Mouse (Mus musculus) intestine, embryonic 16.5 days (tissue): ENCODE measurements around the gene Kcnk4. TPM values are rescaled to one million over a fixed set of nuclear protein-coding genes. Genes with fewer than 3 reads are reported as not detected.

Experiments
- ATAC-seq: fragments of 200-750 bp; cut with Nextera tagmentation; 2 replicates; pipeline ENCODE4 v1.8.0; 2017; ENCODE audit warnings: moderate TSS enrichment, moderate library complexity
- H3K27ac ChIP-seq: fragments of 300-500 bp; sonication (generic); 2 replicates; pipeline ENCODE4 v1.5.1; 2014; ENCODE audit warnings: mild to moderate bottlenecking, low read length
- H3K27me3 ChIP-seq: fragments of 300-500 bp; sonication (generic); replicated peaks from 2 replicates; pipeline ENCODE4 v1.6.1; 2014; ENCODE audit warnings: low read length, control low read depth, mixed read lengths; ENCODE audit not compliant: control insufficient read depth, insufficient read depth
- H3K36me3 ChIP-seq: fragments of 300-500 bp; sonication (generic); 2 replicates; pipeline ENCODE4 v1.6.1; 2014; ENCODE audit warnings: low read length, control low read depth; ENCODE audit not compliant: control insufficient read depth, insufficient read depth
- H3K4me1 ChIP-seq: fragments of 300-500 bp; sonication (generic); 2 replicates; pipeline ENCODE4 v1.6.1; 2014; ENCODE audit warnings: low read length, control low read depth, mixed read lengths; ENCODE audit not compliant: control insufficient read depth, insufficient read depth
- H3K4me2 ChIP-seq: fragments of 300-500 bp; sonication (generic); 2 replicates; pipeline ENCODE4 v1.6.1; 2014; ENCODE audit warnings: low read depth, low read length, control low read depth
- H3K4me3 ChIP-seq: fragments of 300-500 bp; sonication (generic); 2 replicates; pipeline ENCODE4 v1.5.1; 2014; ENCODE audit warnings: mild to moderate bottlenecking, low read length
- H3K9ac ChIP-seq: fragments of 300-500 bp; sonication (generic); 2 replicates; pipeline ENCODE4 v1.6.1; 2014; ENCODE audit warnings: low read depth, low read length
- H3K9me3 ChIP-seq: fragments of 300-500 bp; sonication (generic); 2 replicates; pipeline ENCODE4 v1.6.1; 2016; ENCODE audit warnings: low read length, control low read depth; ENCODE audit not compliant: control insufficient read depth
- WGBS: fragments of 180-500 bp; shearing (Covaris S2); extraction: QIAGEN DNeasy Blood & Tissue Kit; methylation state at CpG from one replicate; pipeline ENCODE4 v1.1.7; 2014; 5-methylcytosine and 5-hydroxymethylcytosine counted together
- polyA plus RNA-seq: library from polyadenylated mRNA; unstranded; fragments of >200 nt; fragmentation: Nextera tagmentation; extraction: Ambion mirVana; gene quantifications from 2 replicates; pipeline ENCODE4 v1.2.1, GENCODE M21; 2015

The Kcnk4 gene
- 0.45 and 0.48 TPM in 2 replicates for polyA plus RNA-seq

- peak within 1 kb of the TSS; percentile 92 for H3K4me2 ChIP-seq
- ATAC-seq, result 0 out of 2 replicates have a peak, but pooled peaks have one; percentile 7
- H3K4me1 ChIP-seq, result peaks cover 16% of the 10 kb centered on the region
- no peaks in the 10 kb centered on the region for H3K36me3 ChIP-seq
- H3K4me3 ChIP-seq, result peak within 1 kb of the TSS; percentile 48
- H3K9ac ChIP-seq, result peak within 1 kb of the TSS; percentile 66
- peaks cover 29% of the 10 kb centered on the region for H3K27me3 ChIP-seq
- WGBS, result 11% methylated on average over 23 of the region's 23 CpGs
- no peak within 1 kb of the TSS for H3K27ac ChIP-seq
- H3K9me3 ChIP-seq, result no peaks in the 10 kb centered on the region
Observed at GRCm38 (mm10) chr19:6934195-6934977, at the start of gene Kcnk4. Gene Kcnk4 (minus strand): TSS chr19:6934515.

GRCm38 (mm10) chr19:6983621-6984020 lies 49.3 kb upstream of the Kcnk4 start:
- no peak overlapping the region for H3K4me2 ChIP-seq
- no peak for ATAC-seq
- H3K36me3 ChIP-seq, result peaks cover 2% of the 10 kb centered on the region; the same call in 1 of the 2 replicates
- no peak overlapping the region for H3K9ac ChIP-seq
- H3K9me3 ChIP-seq, result no peaks in the 10 kb centered on the region
- H3K4me3 ChIP-seq, result no peak overlapping the region
- no peaks in the 10 kb centered on the region for H3K27me3 ChIP-seq
- peaks cover 30% of the 10 kb centered on the region for H3K4me1 ChIP-seq
- H3K27ac ChIP-seq, result no peak overlapping the region
- 94% methylated on average over 5 of the region's 5 CpGs for WGBS

- H3K4me1 ChIP-seq, result peaks cover 41% of the 10 kb centered on the region
- peak overlapping the region; percentile 11; the same call in 1 of the 2 replicates for H3K9ac ChIP-seq
- peak overlapping the region; percentile 70; the same call in 1 of the 2 replicates for H3K4me2 ChIP-seq
- no peak overlapping the region for H3K27ac ChIP-seq
- no peak for ATAC-seq
- H3K4me3 ChIP-seq, result no peak overlapping the region; the same call in 1 of the 2 replicates
- H3K36me3 ChIP-seq, result peaks cover 7% of the 10 kb centered on the region; the same call in 1 of the 2 replicates
- 87% methylated on average over 4 of the region's 4 CpGs for WGBS
- no peaks in the 10 kb centered on the region for H3K9me3 ChIP-seq
- no peaks in the 10 kb centered on the region for H3K27me3 ChIP-seq
Observed at GRCm38 (mm10) chr19:6981465-6981864, 47.1 kb upstream of the Kcnk4 start.

GRCm38 (mm10) chr19:6980381-6981093 lies 46.2 kb upstream of the Kcnk4 start, which contains the start of gene Fkbp2:
Gene Fkbp2 (minus strand): TSS chr19:6980501.
- under 1% methylated on average over 38 of the region's 38 CpGs for whole genome bisulfite sequencing
- no peaks in the 10 kb centered on the region for H3K9me3 ChIP-seq
- peaks cover 39% of the 10 kb centered on the region for H3K4me1 ChIP-seq
- H3K9ac ChIP-seq, result peak within 1 kb of the TSS; percentile 95
- H3K36me3 ChIP-seq, result peaks cover 7% of the 10 kb centered on the region; the same call in 1 of the 2 replicates
- peak within 1 kb of the TSS; percentile 95 for H3K27ac ChIP-seq
- ATAC-seq, result peak; percentile 84
- H3K4me2 ChIP-seq, result peak within 1 kb of the TSS; percentile 83
- no peaks in the 10 kb centered on the region for H3K27me3 ChIP-seq
- peak within 1 kb of the TSS; percentile 78 for H3K4me3 ChIP-seq

GRCm38 (mm10) chr19:6979486-6980380 lies 45.4 kb upstream of the Kcnk4 start:
- peak overlapping the region; percentile 95 for H3K27ac ChIP-seq
- peak overlapping the region; percentile 83 for H3K4me2 ChIP-seq
- peak overlapping the region; percentile 95 for H3K9ac ChIP-seq
- peak; percentile 92 for ATAC-seq
- peak overlapping the region; percentile 78 for H3K4me3 ChIP-seq
- under 1% methylated on average over 59 of the region's 59 CpGs for WGBS
- peaks cover 35% of the 10 kb centered on the region for H3K4me1 ChIP-seq
- H3K36me3 ChIP-seq, result peaks cover 7% of the 10 kb centered on the region; the same call in 1 of the 2 replicates
- H3K9me3 ChIP-seq, result no peaks in the 10 kb centered on the region
- H3K27me3 ChIP-seq, result no peaks in the 10 kb centered on the region

GRCm38 (mm10) chr19:6979001-6979479 lies 44.7 kb upstream of the Kcnk4 start:
- 7% methylated on average over 11 of the region's 11 CpGs for WGBS
- peak overlapping the region; percentile 83 for H3K4me2 ChIP-seq
- H3K36me3 ChIP-seq, result peaks cover 7% of the 10 kb centered on the region; the same call in 1 of the 2 replicates
- H3K9me3 ChIP-seq, result no peaks in the 10 kb centered on the region
- H3K27me3 ChIP-seq, result no peaks in the 10 kb centered on the region
- H3K9ac ChIP-seq, result peak overlapping the region; percentile 79
- ATAC-seq, result no peak
- H3K4me1 ChIP-seq, result peaks cover 35% of the 10 kb centered on the region
- peak overlapping the region; percentile 83 for H3K27ac ChIP-seq
- H3K4me3 ChIP-seq, result peak overlapping the region; percentile 78

- no peak for ATAC-seq
- H3K4me1 ChIP-seq, result peaks cover 35% of the 10 kb centered on the region
- peak overlapping the region; percentile 78 for H3K4me3 ChIP-seq
- peaks cover 7% of the 10 kb centered on the region; the same call in 1 of the 2 replicates for H3K36me3 ChIP-seq
- H3K4me2 ChIP-seq, result peak overlapping the region; percentile 83
- H3K9ac ChIP-seq, result peak overlapping the region; percentile 79
- no peaks in the 10 kb centered on the region for H3K27me3 ChIP-seq
- WGBS, result 33% methylated on average over 3 of the region's 3 CpGs
- H3K27ac ChIP-seq, result peak overlapping the region; percentile 83
- H3K9me3 ChIP-seq, result no peaks in the 10 kb centered on the region
Observed at GRCm38 (mm10) chr19:6978639-6978974, 44.3 kb upstream of the Kcnk4 start.

- H3K9me3 ChIP-seq, result no peaks in the 10 kb centered on the region
- peak overlapping the region; percentile 78 for H3K4me3 ChIP-seq
- no peak for ATAC-seq
- peaks cover 35% of the 10 kb centered on the region for H3K4me1 ChIP-seq
- H3K36me3 ChIP-seq, result peaks cover 7% of the 10 kb centered on the region; the same call in 1 of the 2 replicates
- H3K9ac ChIP-seq, result peak overlapping the region; percentile 79
- peak overlapping the region; percentile 83 for H3K4me2 ChIP-seq
- WGBS, result 78% methylated on average over 13 of the region's 13 CpGs
- H3K27me3 ChIP-seq, result no peaks in the 10 kb centered on the region
- H3K27ac ChIP-seq, result peak overlapping the region; percentile 83
Observed at GRCm38 (mm10) chr19:6977759-6978638, 43.7 kb upstream of the Kcnk4 start.
